Mouse (Mus musculus) cerebellum, adult 2 months (tissue): ENCODE measurements at regions not wholly inside any gene's neighbourhood (a gene's known extent, or its start where the extent isn't known, plus 50 kb on each side); places are given as distances from the start of the nearest gene placed in this dataset.

Experiments
- CTCF ChIP-seq: fragments of 200-500 bp; IDR thresholded peaks from 2 replicates; pipeline ENCODE4 v1.5.1; 2011; ENCODE audit warnings: low read depth, mild to moderate bottlenecking, control low read depth, low read length, moderate library complexity, borderline replicate concordance; ENCODE audit not compliant: insufficient read depth
- POLR2A ChIP-seq: fragments of 200-500 bp; IDR thresholded peaks from 2 replicates; pipeline ENCODE4 v1.6.1; 2011; ENCODE audit warnings: low read length, control low read depth, borderline replicate concordance; ENCODE audit not compliant: insufficient read depth

- TF ChIP-seq CTCF (no peak), POLR2A (no peak)
These were observed 105.8 kb upstream of the Jun start for GRCm38 (mm10) chr4:95157653-95158430.
